Mouse (Mus musculus) cerebellum, postnatal 14 days (tissue): ENCODE measurements around the gene Smurf2.
"Not testable (repeated sequence)": the region's sequence is repeated elsewhere in the genome, so short reads cannot be mapped to it uniquely, and the experiment has no call there.

Experiments used
- DNase-seq, 2 experiments: peaks; one replicate each; pipeline ENCODE4 v3.0.0; 2021; ENCODE audit warnings: mixed read lengths in 2 of 2

Gene Smurf2

DNA sequence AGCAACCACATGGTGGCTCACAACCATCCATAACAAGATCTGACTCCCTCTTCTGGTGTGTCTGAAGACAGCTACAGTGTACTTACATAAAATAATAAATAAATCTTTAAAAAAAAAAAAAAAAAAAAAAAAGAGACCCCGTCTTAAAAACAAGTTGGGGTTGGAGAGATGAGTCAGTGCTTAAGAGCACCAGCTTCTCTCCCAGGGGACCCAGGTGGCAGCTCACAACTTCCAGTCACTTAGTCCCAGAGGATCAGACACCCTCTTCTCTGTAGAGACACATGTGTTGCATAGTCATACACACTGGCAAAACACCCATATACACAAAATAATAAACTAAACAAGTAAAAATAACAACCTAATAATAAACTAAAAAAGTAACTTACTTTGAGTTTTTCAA is 113.1 kb downstream of the Smurf2 start:
- not testable (repeated sequence) for DNase-seq

GRCm38 (mm10) chr11:106802069-106802627 is 118.4 kb downstream of the Smurf2 start:
- peak; percentile 38 to 40 for DNase-seq

GRCm38 (mm10) chr11:106795679-106796078 is 124.8 kb downstream of the Smurf2 start:
- no peak for DNase-seq

DNA sequence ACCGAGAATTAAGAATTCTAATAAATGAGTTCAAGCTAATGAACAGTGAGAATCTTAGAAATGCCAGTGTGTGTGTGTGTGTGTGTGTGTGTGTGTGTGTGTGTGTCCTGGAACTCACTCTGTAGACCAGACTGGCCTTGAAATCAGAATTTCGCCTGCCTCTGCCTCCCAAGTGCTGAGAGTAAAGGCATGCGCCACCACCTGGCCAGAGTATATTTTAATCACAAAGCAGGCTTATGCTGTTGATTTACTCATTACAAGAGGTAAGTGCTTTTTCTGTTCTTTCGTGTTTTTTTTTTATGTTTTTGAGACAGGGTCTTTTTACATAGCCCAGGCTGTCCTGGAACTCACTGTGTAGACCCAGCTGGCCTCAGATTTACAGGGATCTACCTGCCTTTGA is 126.7 kb downstream of the Smurf2 start:
- DNase-seq, result no peak

GRCm38 (mm10) chr11:106789649-106790048 is 130.9 kb downstream of the Smurf2 start:
- DNase-seq, result peak; percentile 46 to 47

- peak; percentile 98 for DNase-seq
Measured at GRCm38 (mm10) chr11:106788775-106789459, 131.6 kb downstream of the Smurf2 start, which contains the start of the genes Ddx5 and Cep95. Ddx5 (minus strand) TSS chr11:106789185. Cep95 (plus strand) TSS chr11:106789252.

- peak; percentile 100 for DNase-seq
Measured at GRCm38 (mm10) chr11:106788026-106788774, 132.3 kb downstream of the Smurf2 start.

- DNase-seq, result peak; percentile 93
Measured at GRCm38 (mm10) chr11:106787131-106788025, 133.1 kb downstream of the Smurf2 start.

- no peak for DNase-seq
Measured at GRCm38 (mm10) chr11:106785043-106785442, 135.5 kb downstream of the Smurf2 start.

DNA sequence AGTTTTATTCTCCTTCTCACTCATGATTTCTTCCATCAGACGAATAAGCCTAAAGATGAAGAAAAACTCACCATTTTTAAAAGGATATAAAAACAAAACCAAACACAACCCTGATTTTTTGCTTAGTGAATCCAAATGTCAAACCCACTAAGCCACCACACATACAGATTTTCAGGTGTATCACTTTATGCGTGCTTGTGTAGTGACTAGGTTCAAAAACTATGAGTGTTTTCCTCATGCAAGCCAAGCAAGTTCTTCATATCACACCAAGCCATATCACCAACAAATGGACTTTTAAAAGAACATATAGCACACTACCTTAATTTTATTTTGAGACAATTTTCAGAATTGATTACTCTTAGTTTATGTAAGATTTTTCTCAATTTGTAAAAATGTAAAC is 136.0 kb downstream of the Smurf2 start:
- no peak for DNase-seq

DNA sequence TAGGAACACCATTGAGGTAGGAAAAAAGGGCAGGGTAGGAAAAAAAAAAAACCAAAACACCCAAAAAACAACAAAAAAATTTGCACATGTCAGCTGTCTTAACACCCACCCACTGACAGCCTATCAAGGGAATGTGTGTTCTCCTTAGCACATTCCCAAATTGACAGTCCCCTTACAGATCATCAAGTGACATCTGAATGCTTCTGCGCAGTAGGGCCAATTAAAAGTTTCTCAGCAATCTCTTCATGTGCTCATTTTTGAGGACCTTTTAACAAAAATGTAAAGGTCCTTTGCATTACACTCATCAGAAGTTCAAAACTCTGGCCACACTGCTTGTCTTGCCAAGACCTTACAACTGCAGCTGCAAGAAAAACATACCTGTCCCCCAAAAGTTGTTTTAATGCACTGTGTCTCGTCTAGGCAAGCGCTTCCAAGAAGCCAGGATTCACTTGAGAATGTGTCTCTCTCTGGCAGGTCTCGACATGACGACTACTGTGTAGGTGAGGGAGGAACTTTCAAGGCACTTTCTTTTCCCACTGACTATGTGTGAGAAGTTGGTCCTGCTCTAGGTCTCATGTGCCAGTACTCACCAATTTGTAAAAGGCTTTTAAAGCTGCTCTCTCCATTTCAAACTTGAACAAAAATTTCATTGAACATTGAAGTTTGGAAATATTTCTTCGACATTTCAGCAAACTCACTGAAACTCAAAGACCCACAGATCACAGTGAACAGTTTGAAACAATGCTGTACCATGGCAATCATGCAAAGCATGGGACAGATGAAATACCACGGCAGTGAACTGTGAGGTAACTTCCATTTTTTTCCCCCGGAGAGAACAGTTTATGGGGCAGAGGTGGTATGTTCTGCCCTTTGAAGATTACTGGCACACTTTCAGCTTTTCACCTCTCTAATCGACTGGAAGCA is 137.4 kb downstream of the Smurf2 start:
- no peak for DNase-seq

GRCm38 (mm10) chr11:106782271-106782670 is 138.2 kb downstream of the Smurf2 start:
- DNase-seq, result not testable (repeated sequence)

GRCm38 (mm10) chr11:106780590-106781220 is 139.8 kb downstream of the Smurf2 start:
- no peak for DNase-seq

DNA sequence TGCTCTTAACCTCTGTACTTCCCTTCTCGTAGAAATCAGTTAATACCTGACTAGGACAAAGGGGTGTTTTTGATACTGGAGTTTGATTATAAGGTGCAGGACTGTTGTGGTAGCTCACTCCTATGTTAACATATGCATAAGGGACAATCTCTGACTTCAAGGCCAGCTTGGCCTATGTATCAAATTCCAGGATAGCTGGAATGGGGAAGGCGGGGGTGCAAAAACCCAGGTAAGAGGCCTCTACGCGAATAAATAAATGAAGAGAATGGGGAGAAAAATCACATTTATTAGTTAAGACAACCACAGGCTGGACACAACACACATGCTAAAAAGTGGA is 140.5 kb downstream of the Smurf2 start:
- DNase-seq, result no peak

GRCm38 (mm10) chr11:106779388-106780088 is 141.0 kb downstream of the Smurf2 start, which contains the start of gene Polg2:
Polg2 (minus strand) TSS chr11:106779537.
- peak; percentile 89 to 91 for DNase-seq

- DNase-seq, result no peak
Measured at GRCm38 (mm10) chr11:106778589-106779387, 141.7 kb downstream of the Smurf2 start.

GRCm38 (mm10) chr11:106778132-106778531 is 142.4 kb downstream of the Smurf2 start:
- DNase-seq, result no peak

DNA sequence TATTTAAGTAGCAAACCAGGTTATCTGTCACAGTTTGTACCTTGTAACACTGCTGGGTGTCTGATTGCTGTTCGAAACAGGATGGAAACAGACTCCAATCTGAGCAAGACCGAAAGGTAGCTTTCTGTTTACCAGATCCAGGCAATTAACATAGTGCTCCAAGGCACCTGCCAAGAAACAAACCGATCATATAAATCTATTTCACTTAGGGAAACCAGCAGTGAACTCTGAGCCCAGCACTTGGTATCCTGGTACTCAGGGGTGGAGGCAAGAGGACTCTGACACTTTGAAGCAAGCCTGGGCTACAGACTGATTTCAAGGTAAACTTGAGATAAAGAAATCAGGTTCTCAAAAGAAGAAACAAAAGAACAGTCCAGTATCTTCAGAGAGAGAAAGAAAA is 143.1 kb downstream of the Smurf2 start:
- no peak for DNase-seq

DNA sequence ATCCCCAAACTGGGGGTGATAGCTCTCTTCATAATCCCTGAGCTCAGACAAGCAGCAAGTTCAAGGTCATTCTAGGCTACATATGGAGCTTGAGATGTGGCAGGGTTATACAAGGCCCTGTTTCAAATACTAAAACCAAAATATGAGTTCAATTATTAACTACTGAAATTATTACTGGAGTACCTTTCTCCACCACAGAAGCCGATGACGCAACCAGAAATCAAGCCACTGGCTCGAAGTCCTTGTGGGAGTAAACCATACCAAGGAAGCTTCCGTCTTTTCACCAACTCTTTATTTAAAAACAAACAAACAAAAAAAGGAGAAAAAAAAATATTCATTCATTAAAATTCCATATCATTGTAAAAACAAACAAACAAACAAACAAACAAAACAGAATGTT is 143.6 kb downstream of the Smurf2 start:
- no peak for DNase-seq

DNA sequence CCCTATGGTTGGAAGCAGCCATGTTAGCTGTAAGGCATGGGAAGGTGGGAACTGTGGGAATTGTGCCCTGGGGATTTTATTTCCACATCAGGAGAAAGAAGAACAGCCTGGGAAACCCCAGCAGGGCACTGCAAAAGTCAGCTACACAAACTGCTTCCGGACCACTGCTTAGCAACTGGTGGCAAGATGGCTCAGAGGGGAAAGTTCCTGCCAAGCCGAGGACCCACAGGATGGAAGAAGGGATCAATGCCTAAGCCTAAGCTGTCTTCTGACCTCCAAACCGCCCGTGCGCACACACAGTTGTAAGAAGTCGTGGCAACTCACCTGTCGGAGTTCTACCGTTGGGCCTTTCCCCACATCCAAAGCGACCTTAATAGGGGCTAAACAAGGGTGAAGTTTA is 147.5 kb downstream of the Smurf2 start:
- no peak for DNase-seq
